In genomic region chr10:67291087-67291486, GRCm38 (mm10) we compare ENCODE assay signal across 11 mouse cellular contexts. TPM values are rescaled to one million over a fixed set of nuclear protein-coding genes. Genes with fewer than 3 reads are reported as not detected.
DNase-seq lines count a peak whose midpoint lies in the region; ATAC-seq lines count a peak whose summit lies in the region.
"Had no signal": no experiment of that assay in that cellular context is flagged by ENCODE, and none has a peak within 500 bp of the region (broad histone marks: within the 10 kb centered on the region; RNA-seq: fewer than 3 reads in every experiment).

No protein-coding gene starts in this region.

- ATAC-seq in common myeloid progenitor, adult 5-6 weeks (replicated peaks; ENCODE audit: low read depth, poor library complexity, severe bottlenecking), result peak; percentile 24; the same call in 1 of the 2 replicates
- ATAC-seq: CD4-positive, CD25-positive, alpha-beta regulatory T cell, adult 4 months; intestine, embryonic 16.5 days had no signal

- peak; percentile 33 to 57 for DNase-seq in heart, adult 18-20 months
- DNase-seq in heart, postnatal 36 days, result no peak
- DNase-seq in urinary bladder, postnatal 36 days (ENCODE audit: low spot score in 2 of 2), result peak; percentile 22 to 66
- DNase-seq in urinary bladder, adult 2 months (ENCODE audit: low spot score), result no peak
- no peak for DNase-seq in cerebellum, adult 9-11 months
- DNase-seq in layer of hippocampus, postnatal 36 days, result no peak
- DNase-seq: cerebellum, postnatal 10 days; layer of hippocampus, adult 9-11 months had no signal

- intact Hi-C loops in heart, postnatal 36 days (cut with DNase I), result loop anchor here (2.0 kb wide), 1 partner anchor 20 kb away; no protein-coding TSS in a partner anchor

RNA-seq across cellular contexts. Expression of gene Nrbf2, which starts 6.0 kb away (rescaled TPM):
- total RNA-seq in heart, adult 18-20 months (2021), result 1 to 10 TPM; 6.8 to 6.9 TPM
- 1 to 10 TPM; 8.4 to 10.0 TPM for total RNA-seq in heart, postnatal 36 days (2021)
- polyA plus RNA-seq in urinary bladder, adult 2 months (2012; rRNA removed), result 21.4 and 22.2 TPM in 2 replicates
- total RNA-seq in common myeloid progenitor, adult 5-6 weeks (2017), result 25.1 and 25.7 TPM in 2 replicates
- total RNA-seq in layer of hippocampus, postnatal 36 days (2021), result 10 to 100 TPM; 21.8 to 22.5 TPM

Comparison
In these comparisons a context has a peak if more than half of its experiments do, and no peak if none do; other contexts are left out.
1. DNase-seq: peak in heart, adult 18-20 months (2 of 2) and urinary bladder, postnatal 36 days (2 of 2); none in heart, postnatal 36 days (0 of 2), urinary bladder, adult 2 months (single experiment), cerebellum, adult 9-11 months (single experiment) and layer of hippocampus, postnatal 36 days (0 of 2).